Mouse (Mus musculus) lung, adult 18-20 months (tissue): Measurements from ENCODE around the gene Adamtsl5.

Source experiments
- DNase-seq, 2 experiments: peaks; one replicate each; pipeline ENCODE4 v3.0.0; 2022; ENCODE audit warnings: mixed read lengths in 2 of 2

Adamtsl5 gene

DNA sequence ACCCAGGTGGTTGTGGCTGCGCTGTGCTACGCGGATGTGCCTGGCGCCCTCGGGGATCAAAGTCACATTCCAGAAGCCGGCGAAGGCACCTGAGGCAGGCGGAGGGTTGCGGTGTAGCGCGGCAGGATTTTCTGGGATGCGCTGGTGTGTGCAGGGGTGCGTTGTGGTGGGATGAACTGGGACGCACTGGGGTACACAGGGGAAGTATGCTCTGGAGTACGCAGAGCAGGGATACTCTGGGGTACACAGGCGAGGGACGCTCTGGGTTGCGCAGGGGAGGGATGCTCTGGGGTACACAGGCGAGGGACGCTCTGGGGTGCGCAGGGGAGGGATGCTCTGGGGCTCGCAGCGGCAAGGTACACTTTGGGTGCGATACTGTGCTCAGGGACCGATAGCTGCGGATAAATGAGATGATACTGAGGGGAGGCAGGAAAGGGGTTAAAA lies 5.9 kb downstream of the Adamtsl5 start:
- no peak for DNase-seq

DNA sequence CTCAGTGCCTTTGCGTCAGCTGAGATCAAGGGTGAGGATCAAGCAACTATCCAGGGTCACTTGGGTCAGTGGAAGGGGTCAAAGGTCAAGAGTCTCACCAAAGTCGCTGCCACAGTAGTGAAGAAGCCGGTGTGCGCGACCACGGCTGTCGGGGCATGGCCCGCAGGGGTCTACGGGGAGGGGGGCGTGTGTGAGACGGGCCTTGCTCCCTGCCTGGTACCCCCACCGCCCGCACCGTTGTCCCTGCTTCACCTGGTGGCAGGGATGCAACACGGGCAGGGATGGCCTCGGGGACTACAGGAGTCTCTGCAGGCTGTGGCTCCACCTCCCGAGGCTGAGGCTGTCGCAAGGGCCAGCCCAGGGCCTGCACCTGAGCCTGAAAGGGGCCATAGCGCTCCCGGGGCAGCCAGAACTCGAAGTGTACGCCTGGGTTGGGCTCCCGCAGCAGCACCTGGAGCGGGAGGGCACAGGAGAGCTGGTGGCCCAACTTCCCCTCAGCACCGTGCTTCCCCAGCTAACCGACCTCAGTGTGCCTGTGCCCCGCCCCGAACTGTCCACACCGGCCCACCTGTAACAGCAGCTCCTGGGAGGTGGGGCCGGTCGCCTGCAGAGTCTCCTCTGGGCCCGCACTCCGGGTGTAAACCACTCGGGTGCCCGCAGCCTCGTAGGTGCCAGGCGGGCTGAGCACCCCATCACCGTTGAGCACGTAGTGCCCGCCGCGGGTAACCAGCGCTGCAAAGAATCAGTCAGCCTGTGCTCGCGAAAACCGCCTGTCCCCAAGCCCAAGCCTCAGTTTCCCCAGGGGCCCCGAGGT lies 6.5 kb downstream of the Adamtsl5 start:
- DNase-seq, result no peak

DNA sequence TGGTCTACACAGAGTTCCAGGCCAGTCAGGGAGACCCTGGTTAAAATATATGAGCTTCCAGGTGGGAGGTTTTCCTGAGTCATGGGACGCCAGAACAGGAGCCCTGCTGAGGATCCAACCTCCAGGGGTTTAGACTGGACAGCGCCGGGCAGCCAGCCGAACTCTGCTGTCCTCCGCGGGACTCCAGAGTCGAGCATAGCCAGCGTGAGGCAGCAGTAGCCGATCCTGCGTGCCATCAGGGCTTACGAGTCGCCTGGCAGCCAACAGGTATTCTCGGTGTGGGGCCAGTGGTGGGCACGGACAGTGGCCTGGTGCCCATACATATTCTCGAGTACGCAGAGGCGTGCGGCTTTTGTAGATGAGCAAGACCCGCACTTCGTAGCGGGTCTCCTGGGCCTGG lies 7.2 kb downstream of the Adamtsl5 start:
- DNase-seq, result no peak

DNA sequence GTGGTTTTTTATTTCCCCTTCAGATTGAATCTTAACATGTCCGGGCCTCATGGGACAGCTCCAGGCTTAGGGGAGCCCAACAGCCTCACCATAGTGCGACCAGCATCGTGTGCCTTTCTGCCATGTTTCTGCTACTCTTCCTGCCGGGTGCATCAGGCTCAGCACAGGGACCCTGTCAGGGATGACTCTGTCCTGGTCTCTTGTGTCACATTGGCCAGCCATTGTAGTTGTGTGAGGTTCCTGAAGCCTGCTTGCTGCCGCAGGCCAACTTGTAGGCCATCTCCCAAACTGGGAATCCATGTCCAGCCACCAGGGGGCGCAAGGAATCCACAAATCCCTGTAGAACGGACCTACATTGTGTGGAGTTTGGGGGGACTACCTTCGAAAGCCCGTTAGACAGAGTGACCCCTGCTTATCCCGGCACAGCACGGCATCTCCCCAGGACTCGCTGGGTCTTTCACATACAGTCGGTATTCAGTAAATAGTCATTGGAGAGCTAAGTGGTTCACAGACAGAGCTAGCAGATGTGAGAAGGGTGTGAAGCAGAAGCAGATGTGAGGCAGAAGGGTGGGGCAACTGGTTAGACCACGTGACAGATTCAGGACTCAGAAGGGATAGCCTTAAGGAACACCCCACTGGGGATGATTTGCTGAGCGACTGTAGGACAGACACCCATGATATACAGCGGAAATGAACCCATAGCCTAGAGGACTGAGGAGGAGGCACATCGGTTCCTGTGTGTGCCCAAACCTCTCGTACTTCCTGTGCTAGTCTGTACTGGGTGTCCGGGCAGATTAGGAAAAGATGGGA lies 8.1 kb downstream of the Adamtsl5 start:
- peak; percentile 82 for DNase-seq

DNA sequence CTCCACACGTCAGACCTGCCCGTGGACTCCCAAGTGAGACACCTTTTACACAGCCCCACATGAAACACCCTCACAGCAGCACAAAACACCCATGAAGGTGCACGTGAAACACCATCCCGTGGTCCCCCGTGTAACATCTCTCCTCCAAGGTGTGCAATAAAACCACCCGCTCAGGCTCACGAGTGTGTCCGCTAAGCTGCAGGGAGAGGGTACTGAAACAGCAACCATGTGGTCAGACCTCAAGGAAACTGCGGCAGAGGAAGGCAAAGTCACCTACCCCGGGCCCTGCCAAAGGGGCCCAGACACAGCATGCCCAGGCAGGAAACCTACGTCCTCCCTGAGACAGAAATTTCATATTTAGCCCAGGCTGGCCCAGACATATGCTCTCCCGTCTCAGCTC lies 11.9 kb downstream of the Adamtsl5 start:
- no peak for DNase-seq

GRCm38 (mm10) chr10:80332525-80332989 lies 15.7 kb downstream of the Adamtsl5 start:
- no peak for DNase-seq

DNA sequence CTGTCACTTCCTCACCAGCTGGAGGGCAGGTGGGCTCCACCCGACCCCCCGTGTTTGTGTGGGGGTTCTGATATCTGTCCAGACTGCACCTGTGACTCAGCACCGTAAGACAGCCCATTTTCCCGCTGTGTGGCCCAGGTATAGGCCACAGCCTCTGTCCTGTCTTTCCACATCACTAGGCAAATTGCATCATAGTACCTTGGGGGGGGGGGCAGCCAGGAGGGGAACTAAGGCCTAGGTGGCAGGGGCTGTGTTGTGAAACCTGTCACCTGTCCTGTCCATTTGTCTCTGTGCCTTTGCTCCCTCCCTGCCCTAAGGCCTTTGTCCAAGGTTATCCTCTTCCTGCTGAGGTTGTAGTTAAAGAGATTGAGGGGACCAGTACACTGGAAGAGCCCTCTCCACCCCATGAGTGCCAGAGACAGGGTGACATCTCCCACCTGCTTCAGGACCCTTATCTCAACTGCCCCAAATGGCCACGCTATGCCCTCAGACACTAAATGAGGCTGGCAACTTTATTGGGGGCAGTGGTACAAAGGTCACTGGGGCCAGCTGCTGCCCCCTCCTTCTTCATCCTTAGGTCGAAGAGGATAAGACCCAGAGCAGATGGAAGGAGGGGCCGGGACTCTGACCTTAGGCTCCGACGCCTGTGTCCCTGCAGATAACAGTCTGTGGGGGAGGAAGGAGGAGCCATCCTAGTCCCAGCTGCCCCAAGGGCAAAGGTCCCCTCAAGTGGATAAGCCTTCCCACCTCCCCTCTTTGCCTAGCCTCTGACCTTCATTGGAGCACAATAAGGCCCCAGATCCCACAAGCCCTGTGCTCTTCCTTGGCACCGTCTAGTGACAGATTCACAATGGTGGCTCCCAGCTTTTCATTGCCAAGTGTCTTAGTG lies 16.3 kb downstream of the Adamtsl5 start:
- DNase-seq, result peak in 1 of 2 experiments; percentile 49

- DNase-seq, result peak; percentile 57 to 66
These were observed 17.3 kb downstream of the Adamtsl5 start for GRCm38 (mm10) chr10:80330888-80331287.

GRCm38 (mm10) chr10:80330084-80330483 lies 18.1 kb downstream of the Adamtsl5 start:
- no peak for DNase-seq

GRCm38 (mm10) chr10:80329273-80330081 lies 18.7 kb downstream of the Adamtsl5 start, which contains the start of the genes Pcsk4 and Reep6:
Gene Pcsk4, minus strand, starts transcription at chr10:80329498.
Gene Reep6, plus strand, starts transcription at chr10:80329953.
- peak; percentile 98 to 99 for DNase-seq

- DNase-seq, result no peak
These were observed 23.2 kb downstream of the Adamtsl5 start for GRCm38 (mm10) chr10:80325045-80325444.

DNA sequence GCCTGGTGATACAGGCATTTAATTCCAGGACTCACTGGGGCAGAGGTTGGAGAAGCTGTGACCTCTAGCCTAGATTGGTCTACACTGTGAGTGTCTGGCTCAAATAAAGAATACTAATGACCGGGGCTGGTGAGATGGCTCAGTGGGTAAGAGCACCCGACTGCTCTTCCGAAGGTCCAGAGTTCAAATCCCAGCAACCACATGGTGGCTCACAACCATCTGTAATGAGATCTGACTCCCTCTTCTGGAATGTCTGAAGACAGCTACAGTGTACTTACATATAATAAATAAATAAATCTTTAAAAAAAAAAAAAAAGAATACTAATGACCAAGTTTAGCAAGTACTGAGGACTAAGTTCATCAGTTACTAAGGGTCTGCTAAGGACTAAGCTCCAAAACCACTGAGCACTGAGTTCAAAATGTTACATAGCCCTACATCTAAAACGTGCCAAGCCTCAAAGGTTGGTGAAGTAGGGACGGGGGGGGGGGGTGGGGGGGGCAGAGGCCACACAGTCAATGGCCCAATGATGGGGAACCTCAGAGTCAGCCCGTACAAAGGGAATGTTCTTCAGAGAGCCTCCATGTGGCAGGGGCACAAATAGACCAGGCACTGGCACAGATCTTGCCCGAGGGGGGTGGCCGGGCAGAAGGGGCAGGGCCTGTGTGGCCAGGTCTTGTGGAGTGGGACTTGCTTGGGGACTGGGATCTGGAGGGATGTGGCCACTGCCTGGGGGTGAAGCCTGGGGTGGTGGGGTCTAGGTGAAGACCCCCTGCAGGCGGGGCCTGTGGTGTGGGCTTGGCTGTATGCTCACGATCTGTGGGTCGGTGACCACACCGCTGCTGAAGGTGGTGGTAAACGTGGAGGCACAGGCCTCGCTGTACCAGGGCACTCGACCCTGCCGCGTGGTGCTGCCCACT lies 23.8 kb downstream of the Adamtsl5 start:
- DNase-seq, result no peak

DNA sequence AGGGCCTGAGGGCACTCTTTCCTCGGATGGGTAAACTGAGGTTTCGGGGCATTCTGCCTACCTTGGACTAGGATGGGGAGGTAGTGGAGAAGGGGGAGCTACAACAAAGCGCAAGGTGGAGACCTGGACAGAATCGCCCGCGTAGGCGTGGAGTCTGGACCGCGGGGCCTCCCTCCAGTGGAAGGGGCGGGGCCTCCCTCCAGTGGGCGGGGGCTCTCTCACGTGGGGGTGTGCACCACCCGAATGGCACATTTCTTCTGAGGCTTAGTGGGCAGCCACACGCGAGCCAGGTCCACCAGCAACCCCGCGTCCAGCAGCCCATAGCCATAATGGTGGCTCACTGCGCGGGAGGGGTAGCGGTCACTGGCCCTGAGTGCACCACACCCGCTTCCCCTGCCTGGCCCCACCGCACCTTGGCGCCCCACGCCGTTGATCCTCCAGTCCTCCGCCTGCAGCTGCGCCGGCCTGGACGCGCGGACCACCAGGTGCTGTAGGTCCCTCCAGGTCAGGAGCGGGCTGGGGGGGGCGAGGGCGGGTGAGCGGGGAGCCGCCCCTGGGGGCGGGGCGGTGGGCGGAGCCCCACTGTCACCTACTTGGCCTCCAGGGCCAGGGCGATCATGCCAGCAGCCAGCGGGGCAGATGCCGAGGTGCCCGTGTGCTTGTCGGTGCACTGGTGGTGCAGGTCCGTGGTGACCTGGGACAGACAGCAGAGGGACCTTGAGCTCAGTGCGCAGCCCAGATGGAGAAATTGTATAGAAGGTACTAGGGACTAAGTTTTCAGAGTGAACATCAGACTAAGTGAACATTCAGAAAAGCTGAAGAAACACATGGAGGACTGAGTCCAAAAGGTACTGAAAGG lies 24.7 kb downstream of the Adamtsl5 start:
- DNase-seq, result peak; percentile 81 to 88

GRCm38 (mm10) chr10:80322811-80323211 lies 25.4 kb downstream of the Adamtsl5 start:
- peak in 1 of 2 experiments; percentile 48 for DNase-seq

DNA sequence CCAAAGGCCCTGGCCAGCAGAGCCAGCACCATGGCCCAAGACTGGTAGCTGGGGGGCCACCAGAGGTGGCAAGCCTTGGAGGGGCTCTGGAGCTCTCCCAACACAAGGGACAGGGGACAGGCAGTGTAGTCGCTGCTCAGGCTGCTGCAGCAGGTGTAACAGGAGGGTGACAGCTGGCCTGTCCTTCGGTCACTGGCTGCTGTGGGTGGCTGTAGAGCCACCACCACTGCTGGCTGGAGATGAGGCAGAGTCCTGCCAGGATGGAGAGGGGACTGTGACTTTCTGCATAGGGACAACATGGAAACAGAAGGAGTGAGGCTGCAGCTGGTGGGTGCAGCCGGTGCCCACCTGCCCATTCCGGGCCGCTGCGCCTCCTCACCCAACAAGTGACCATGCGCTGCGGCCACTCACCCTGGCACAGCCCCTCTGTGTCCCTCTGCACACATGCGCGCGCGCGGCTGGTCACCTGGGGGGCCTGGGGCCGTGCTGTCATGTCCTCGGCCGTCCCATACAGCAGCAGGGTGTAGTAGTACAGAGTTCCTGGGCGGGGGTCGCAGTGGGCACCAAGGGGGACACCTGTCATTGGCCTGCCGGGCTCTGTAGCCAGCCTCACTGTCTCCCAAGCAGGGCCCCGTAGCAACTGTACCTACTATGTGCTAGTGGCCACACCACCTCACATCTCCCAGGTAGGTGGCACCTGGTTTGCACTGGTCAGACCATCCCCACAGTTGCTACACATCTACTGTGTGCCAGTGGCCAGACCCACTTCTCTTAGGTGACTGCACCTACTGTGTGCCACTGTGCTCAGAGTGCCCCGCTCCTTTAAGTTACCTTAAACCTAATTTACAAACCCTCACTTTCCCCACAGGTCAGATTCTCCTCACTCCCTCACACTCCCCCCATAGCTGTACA lies 26.3 kb downstream of the Adamtsl5 start:
- no peak for DNase-seq

GRCm38 (mm10) chr10:80321014-80321669 lies 27.1 kb downstream of the Adamtsl5 start:
- DNase-seq, result no peak

DNA sequence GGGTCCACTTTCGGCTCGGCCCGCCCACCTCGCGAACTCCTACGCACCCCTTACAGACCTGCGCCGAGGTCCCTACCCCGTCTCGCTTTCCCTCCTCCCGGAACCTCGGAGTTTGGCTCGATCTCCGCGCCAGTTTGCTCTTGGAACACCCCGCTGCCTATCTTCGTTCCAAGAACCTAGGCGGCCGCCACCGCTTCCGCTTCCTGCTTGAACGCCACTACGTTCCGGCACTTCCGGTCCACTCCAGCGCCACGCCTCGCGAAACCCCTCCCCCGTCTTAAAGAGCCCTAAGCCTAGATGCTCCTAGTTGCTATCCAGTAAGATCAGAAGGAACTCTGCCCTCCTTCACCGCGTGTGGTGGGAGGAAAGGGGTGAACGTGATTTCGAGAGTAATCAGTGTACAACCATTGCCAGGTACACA lies 27.9 kb downstream of the Adamtsl5 start, which contains the start of gene 2310011J03Rik:
Gene 2310011J03Rik (minus strand): TSS at position 198 of the 421 bp plus-strand sequence.
- DNase-seq, result peak; percentile 95 to 97

GRCm38 (mm10) chr10:80317011-80317410 lies 31.2 kb downstream of the Adamtsl5 start:
- no peak for DNase-seq
